Comparison of ENCODE assay signal across 7 mouse cellular contexts in the genomic region with DNA sequence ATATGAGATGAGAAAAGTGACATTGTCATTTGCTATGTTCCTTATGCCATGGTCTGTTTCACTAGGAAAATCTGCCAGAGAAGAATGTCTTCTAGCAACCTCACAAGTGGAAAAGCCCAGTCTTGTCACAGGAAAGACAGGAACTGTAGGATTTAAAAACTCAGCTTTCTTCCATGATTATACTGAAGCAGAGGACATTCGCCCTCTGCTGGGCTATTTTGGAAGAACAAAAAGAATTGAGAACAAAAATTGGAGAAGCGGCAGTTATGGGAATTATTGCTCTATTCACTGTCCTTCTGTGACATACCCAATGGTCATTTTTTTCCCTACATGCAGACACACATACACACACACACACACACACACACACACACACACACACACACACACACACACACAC.
DNase-seq lines count a peak whose midpoint lies in the region; ATAC-seq and TF ChIP-seq lines count a peak whose summit lies in the region.

No protein-coding gene starts in this region.

- WGBS in kidney, adult 2 months, result 31% methylated on average over 2 of the region's 2 CpGs

- ATAC-seq in inflammation-experienced regulatory T-cells, adult 6 months, result no peak

- H3K27ac ChIP-seq in kidney, adult 2 months (ENCODE audit: insufficient read depth, low read depth, low read length), result no peak overlapping the region

- no peaks in the 10 kb centered on the region for H3K9me3 ChIP-seq in E14TG2a.4 (ENCODE audit: low read length)

- H3K27me3 ChIP-seq in kidney, adult 2 months (replicated peaks; ENCODE audit: control insufficient read depth, insufficient read depth, low read length), result no peaks in the 10 kb centered on the region
- H3K27me3 ChIP-seq in E14TG2a.4 (ENCODE audit: insufficient read depth, low read length), result no peaks in the 10 kb centered on the region

- DNase-seq in kidney, adult 2 months, result peak; percentile 14
- no peak for DNase-seq in kidney, adult 18-20 months
- DNase-seq in 3T3-L1 (ENCODE audit: low read depth, low spot score), result peak; percentile 44
- DNase-seq in hindlimb bud, embryonic 11.5 days (ENCODE audit: extremely low spot score, low read depth, low spot score), result peak; percentile 14
- no peak for DNase-seq in heart, postnatal 36 days

- intact Hi-C loops in heart, postnatal 36 days (cut with DNase I), result no loop called here

- H3K4me3 ChIP-seq in kidney, adult 2 months (ENCODE audit: insufficient read depth, low read depth, low read length), result no peak overlapping the region
- H3K4me3 ChIP-seq in E14TG2a.4 (replicated peaks; ENCODE audit: low read length), result no peak overlapping the region

- no peaks in the 10 kb centered on the region for H3K36me3 ChIP-seq in kidney, adult 2 months (ENCODE audit: control insufficient read depth, insufficient read depth, low read length)
- H3K36me3 ChIP-seq in E14TG2a.4 (ENCODE audit: insufficient read depth, low read length), result no peaks in the 10 kb centered on the region

- no peak for TF ChIP-seq CTCF in kidney, adult 2 months (conservative IDR thresholded peaks at IDR 0.05; ENCODE audit: insufficient read depth, insufficient read length, low read depth, low read length)
- peak; percentile 44 for TF ChIP-seq CTCF in E14TG2a.4 (conservative IDR thresholded peaks at IDR 0.05; ENCODE audit: low read length)

- H3K4me1 ChIP-seq in kidney, adult 2 months (ENCODE audit: control insufficient read depth, insufficient read depth, low read length), result no peaks in the 10 kb centered on the region
- no peaks in the 10 kb centered on the region for H3K4me1 ChIP-seq in E14TG2a.4 (replicated peaks; ENCODE audit: low read depth, low read length)

- no peak for TF ChIP-seq POLR2A in kidney, adult 2 months (IDR thresholded peaks at IDR 0.05; ENCODE audit: low read depth, low read length)

Comparison
In these comparisons a context has a peak if more than half of its experiments do, and no peak if none do; other contexts are left out.
1. DNase-seq: peak in kidney, adult 2 months (single experiment), 3T3-L1 (single experiment) and hindlimb bud, embryonic 11.5 days (single experiment); none in kidney, adult 18-20 months (single experiment) and heart, postnatal 36 days (0 of 2).